Mouse (Mus musculus): ENCODE measurements around the gene Nav3. TPM values are rescaled to one million over a fixed set of nuclear protein-coding genes. Genes with fewer than 3 reads are reported as not detected.

Nav3 gene
- total RNA-seq (2021) = 1 to 10 TPM; 1.8 to 2.8 TPM
- long read RNA-seq, experiment 1 = 0 reads
- long read RNA-seq, experiment 2 = 0 reads

GRCm38 (mm10) chr10:110455838-110456493, at the start of gene Nav3:
TSS of gene Nav3 (minus strand) at chr10:110456204.
- peak; percentile 31 to 41 for DNase-seq (ENCODE audit: low spot score in 2 of 2)

GRCm38 (mm10) chr10:110485306-110485705, 29.3 kb upstream of the Nav3 start:
- DNase-seq (ENCODE audit: low spot score in 2 of 2) = no peak

GRCm38 (mm10) chr10:110484822-110485221, 28.8 kb upstream of the Nav3 start:
- DNase-seq (ENCODE audit: low spot score in 2 of 2) = no peak

- no peak for DNase-seq (ENCODE audit: low spot score in 2 of 2)
Observed at GRCm38 (mm10) chr10:110479189-110479588, 23.2 kb upstream of the Nav3 start.

- DNase-seq (ENCODE audit: low spot score in 2 of 2) = no peak
Observed at GRCm38 (mm10) chr10:110477689-110478314, 21.8 kb upstream of the Nav3 start.

GRCm38 (mm10) chr10:110474107-110474506, 18.1 kb upstream of the Nav3 start:
- DNase-seq (ENCODE audit: low spot score in 2 of 2) = no peak

- DNase-seq (ENCODE audit: low spot score in 2 of 2) = no peak
Observed at GRCm38 (mm10) chr10:110469445-110469844, 13.4 kb upstream of the Nav3 start.

- peak in 1 of 2 experiments; percentile 22 for DNase-seq (ENCODE audit: low spot score in 2 of 2)
Observed at GRCm38 (mm10) chr10:110455063-110455837, 754 bp downstream of the Nav3 start.

GRCm38 (mm10) chr10:110453566-110453965, 2.4 kb downstream of the Nav3 start:
- no peak for DNase-seq (ENCODE audit: low spot score in 2 of 2)

GRCm38 (mm10) chr10:110440396-110440795, 15.6 kb downstream of the Nav3 start:
- DNase-seq (ENCODE audit: low spot score in 2 of 2) = no peak

GRCm38 (mm10) chr10:110431078-110431477, 24.9 kb downstream of the Nav3 start:
- DNase-seq (ENCODE audit: low spot score in 2 of 2) = no peak

GRCm38 (mm10) chr10:110429578-110429977, 26.4 kb downstream of the Nav3 start:
- DNase-seq (ENCODE audit: low spot score in 2 of 2) = no peak

- no peak for DNase-seq (ENCODE audit: low spot score in 2 of 2)
Observed at GRCm38 (mm10) chr10:110429052-110429451, 27.0 kb downstream of the Nav3 start.

- DNase-seq (ENCODE audit: low spot score in 2 of 2) = no peak
Observed at GRCm38 (mm10) chr10:110421533-110421932, 34.5 kb downstream of the Nav3 start.

- DNase-seq (ENCODE audit: low spot score in 2 of 2) = no peak
Observed at GRCm38 (mm10) chr10:110417003-110417402, 39.0 kb downstream of the Nav3 start.

- DNase-seq (ENCODE audit: low spot score in 2 of 2) = no peak
Observed at GRCm38 (mm10) chr10:110415624-110416023, 40.4 kb downstream of the Nav3 start.

GRCm38 (mm10) chr10:110413281-110413897, 42.6 kb downstream of the Nav3 start:
- DNase-seq (ENCODE audit: low spot score in 2 of 2) = no peak

- no peak for DNase-seq (ENCODE audit: low spot score in 2 of 2)
Observed at GRCm38 (mm10) chr10:110402950-110403349, 53.1 kb downstream of the Nav3 start.

GRCm38 (mm10) chr10:110400642-110401041, 55.4 kb downstream of the Nav3 start:
- no peak for DNase-seq (ENCODE audit: low spot score in 2 of 2)

- no peak for DNase-seq (ENCODE audit: low spot score in 2 of 2)
Observed at GRCm38 (mm10) chr10:110398643-110399042, 57.4 kb downstream of the Nav3 start.

GRCm38 (mm10) chr10:110386476-110387197, 69.4 kb downstream of the Nav3 start:
- DNase-seq (ENCODE audit: low spot score in 2 of 2) = no peak
